ENCODE assay signal across 13 mouse cellular contexts in the genomic region with DNA sequence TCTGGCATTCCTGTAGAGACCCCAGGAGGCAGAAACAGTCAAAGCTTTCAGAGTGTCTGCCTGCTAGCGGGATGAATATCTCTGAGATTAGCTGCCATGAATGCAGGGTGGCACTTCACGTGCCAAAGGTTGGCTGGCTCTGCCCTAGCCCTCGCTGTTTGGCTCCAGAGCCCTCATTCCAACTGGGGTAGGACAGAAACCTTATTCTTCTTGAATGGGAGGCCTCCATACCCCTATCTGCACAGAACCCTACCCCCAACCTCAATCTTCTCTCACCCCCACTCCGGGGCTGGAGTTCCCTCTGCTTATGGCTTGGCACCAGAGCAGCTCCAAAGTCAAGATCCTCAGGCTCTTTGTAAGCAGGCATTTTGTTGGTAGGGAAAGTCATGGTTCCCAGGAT. TPM values are rescaled to one million over a fixed set of nuclear protein-coding genes. Genes with fewer than 3 reads are reported as not detected.
"Had no signal": no experiment of that assay in that cellular context is flagged by ENCODE, and none has a peak within 500 bp of the region (broad histone marks: within the 10 kb centered on the region; RNA-seq: fewer than 3 reads in every experiment).

No protein-coding gene starts in this region.

- DNase-seq: kidney, adult 18-20 months; kidney, postnatal 10 days; kidney, postnatal 4 days; left cerebral cortex, postnatal 4 days; lung, adult 18-20 months; thymus, adult 2 months; thymus, postnatal 25 days had no signal

- H3K4me1 ChIP-seq: limb, embryonic 13.5 days; midbrain, embryonic 13.5 days had no signal

- H3K9ac ChIP-seq: limb, embryonic 13.5 days; liver, embryonic 14.5 days; midbrain, embryonic 13.5 days had no signal

- H3K4me3 ChIP-seq: limb, embryonic 13.5 days; midbrain, embryonic 13.5 days had no signal

- ATAC-seq: midbrain, embryonic 13.5 days had no signal

- H3K27me3 ChIP-seq: limb, embryonic 13.5 days; midbrain, embryonic 13.5 days had no signal

- H3K27ac ChIP-seq: limb, embryonic 13.5 days; liver, embryonic 14.5 days; midbrain, embryonic 13.5 days had no signal

- H3K4me2 ChIP-seq: limb, embryonic 13.5 days; midbrain, embryonic 13.5 days had no signal

- H3K36me3 ChIP-seq: limb, embryonic 13.5 days; midbrain, embryonic 13.5 days had no signal

- H3K9me3 ChIP-seq: limb, embryonic 13.5 days; midbrain, embryonic 13.5 days had no signal

RNA-seq across cellular contexts. Expression of a gene that starts 46.1 kb away (rescaled TPM):
- total RNA-seq: megakaryocyte-erythroid progenitor cell, adult 5-6 weeks; monocyte, adult 5-6 weeks; neutrophil, adult 5-6 weeks had no signal
